In genomic region chr15:84803685-84804084, GRCm38 (mm10) we compare ENCODE assay signal across 10 mouse cellular contexts. TPM values are rescaled to one million over a fixed set of nuclear protein-coding genes. Genes with fewer than 3 reads are reported as not detected.
A peak's percentile ranks its signal among the peaks of the same experiment; 100 is the strongest.
DNase-seq lines count a peak whose midpoint lies in the region; ATAC-seq and TF ChIP-seq lines count a peak whose summit lies in the region.
"Had no signal": no experiment of that assay in that cellular context is flagged by ENCODE, and none has a peak within 500 bp of the region (broad histone marks: within the 10 kb centered on the region; RNA-seq: fewer than 3 reads in every experiment).

No protein-coding gene starts in this region.

- no peak overlapping the region for H3K9ac ChIP-seq in heart, embryonic 12.5 days
- no peak overlapping the region for H3K9ac ChIP-seq in stomach, postnatal 0 days (ENCODE audit: low read length)
- H3K9ac ChIP-seq: neural tube, embryonic 13.5 days had no signal

- 47% methylated on average over 3 of the region's 3 CpGs for WGBS in heart, embryonic 12.5 days
- WGBS in stomach, postnatal 0 days = 43% methylated on average over 3 of the region's 3 CpGs

- no peaks in the 10 kb centered on the region for H3K9me3 ChIP-seq in heart, embryonic 12.5 days (replicated peaks)
- H3K9me3 ChIP-seq in stomach, postnatal 0 days (ENCODE audit: control insufficient read depth, low read length) = no peaks in the 10 kb centered on the region
- H3K9me3 ChIP-seq: neural tube, embryonic 13.5 days had no signal

- H3K36me3 ChIP-seq in heart, embryonic 12.5 days = no peaks in the 10 kb centered on the region
- no peaks in the 10 kb centered on the region for H3K36me3 ChIP-seq in stomach, postnatal 0 days (ENCODE audit: control insufficient read depth, insufficient read depth, low read length)

- no peak for ATAC-seq in heart, embryonic 12.5 days (ENCODE audit: insufficient number of reproducible peaks, low FRiP score)
- ATAC-seq in frontal cortex, adult (ENCODE audit: low TSS enrichment) = peak; percentile 69; the same call in 1 of the 2 replicates
- ATAC-seq in stomach, postnatal 0 days (ENCODE audit: low FRiP score, low TSS enrichment) = no peak
- ATAC-seq: Patski had no signal

- no peaks in the 10 kb centered on the region for H3K27me3 ChIP-seq in heart, embryonic 12.5 days (replicated peaks)
- no peaks in the 10 kb centered on the region for H3K27me3 ChIP-seq in stomach, postnatal 0 days (ENCODE audit: control insufficient read depth, insufficient read depth, low read length)
- H3K27me3 ChIP-seq: neural tube, embryonic 13.5 days; Patski had no signal

- H3K27ac ChIP-seq in heart, embryonic 12.5 days (ENCODE audit: poor library complexity, severe bottlenecking) = no peak overlapping the region
- no peak overlapping the region for H3K27ac ChIP-seq in bone marrow macrophage, adult 2 months (ENCODE audit: insufficient read depth, low read depth, low read length)
- no peak overlapping the region for H3K27ac ChIP-seq in layer of hippocampus, adult 2 months
- no peak overlapping the region for H3K27ac ChIP-seq in stomach, postnatal 0 days (replicated peaks)
- H3K27ac ChIP-seq: neural tube, embryonic 13.5 days had no signal

- no peak for TF ChIP-seq POLR2A in bone marrow macrophage, adult 2 months (IDR thresholded peaks at IDR 0.05; ENCODE audit: borderline replicate concordance, low read depth, low read length)

- H3K4me3 ChIP-seq in heart, embryonic 12.5 days = no peak overlapping the region
- no peak overlapping the region for H3K4me3 ChIP-seq in bone marrow macrophage, adult 2 months (ENCODE audit: insufficient read depth, low read length)
- no peak overlapping the region for H3K4me3 ChIP-seq in layer of hippocampus, adult 2 months
- no peak overlapping the region for H3K4me3 ChIP-seq in stomach, postnatal 0 days (ENCODE audit: low read depth, low read length)
- H3K4me3 ChIP-seq: neural tube, embryonic 13.5 days had no signal

- no peaks in the 10 kb centered on the region for H3K4me1 ChIP-seq in heart, embryonic 12.5 days (replicated peaks)
- no peaks in the 10 kb centered on the region for H3K4me1 ChIP-seq in bone marrow macrophage, adult 2 months (ENCODE audit: control insufficient read depth, insufficient read depth, low read length)
- no peaks in the 10 kb centered on the region for H3K4me1 ChIP-seq in stomach, postnatal 0 days (replicated peaks; ENCODE audit: control insufficient read depth, insufficient read depth)

- DNase-seq in heart, adult 11 months = peak; percentile 92
- peak; percentile 27 for DNase-seq in CD4-positive helper T cell, adult 2 months (ENCODE audit: low read depth, low spot score)
- peak; percentile 58 to 86 for DNase-seq in layer of hippocampus, adult 2 months (ENCODE audit: low spot score in 2 of 2)
- peak; percentile 77 for DNase-seq in lung, postnatal 36 days
- DNase-seq in stomach, postnatal 0 days (ENCODE audit: low spot score) = peak; percentile 61

- TF ChIP-seq EP300 in stomach, postnatal 0 days (optimal IDR thresholded peaks at IDR 0.05) = no peak

- peak; percentile 85 for TF ChIP-seq CTCF in bone marrow macrophage, adult 2 months (IDR thresholded peaks at IDR 0.05; ENCODE audit: low read depth, low read length)
- TF ChIP-seq CTCF in layer of hippocampus, adult 2 months (conservative IDR thresholded peaks at IDR 0.05) = peak; percentile 89
- peak; percentile 75 for TF ChIP-seq CTCF in stomach, postnatal 0 days (IDR thresholded peaks at IDR 0.05; ENCODE audit: low read depth)

- no peak overlapping the region for H3K4me2 ChIP-seq in heart, embryonic 12.5 days
- no peak overlapping the region for H3K4me2 ChIP-seq in stomach, postnatal 0 days (replicated peaks; ENCODE audit: low read depth)
- H3K4me2 ChIP-seq: neural tube, embryonic 13.5 days had no signal

RNA-seq across cellular contexts. Expression of gene Phf21b, which starts 52.2 kb away (rescaled TPM):
- polyA plus RNA-seq in heart, embryonic 12.5 days (2016; fragmentation: Nextera tagmentation; extraction: Ambion mirVana) = 0.22 and 0.36 TPM in 2 replicates
- polyA plus RNA-seq in bone marrow macrophage, adult 2 months (2012; ENCODE audit: insufficient read depth, insufficient read length, missing spikeins) = 0.41 TPM in 1 of 2 replicates, not detected in the other
- 10 to 100 TPM in 1 of 2 experiments, 1 to 10 TPM in 1; 8.8 to 11.9 TPM for total RNA-seq in layer of hippocampus, adult 2 months (2021)
- polyA plus RNA-seq in stomach, postnatal 0 days (2015; fragmentation: Nextera tagmentation; extraction: Ambion mirVana) = 0.12 and 0.16 TPM in 2 replicates

Comparison
In these comparisons a context has a peak if more than half of its experiments do, and no peak if none do; other contexts are left out.
1. DNase-seq: peak in every context shown above with its lines; median percentile 92 in heart, adult 11 months; 77 in lung, postnatal 36 days; 72 in layer of hippocampus, adult 2 months; 61 in stomach, postnatal 0 days; 27 in CD4-positive helper T cell, adult 2 months.